Mouse (Mus musculus): Measurements from ENCODE around the gene Rexo5.

The Rexo5 gene

DNA sequence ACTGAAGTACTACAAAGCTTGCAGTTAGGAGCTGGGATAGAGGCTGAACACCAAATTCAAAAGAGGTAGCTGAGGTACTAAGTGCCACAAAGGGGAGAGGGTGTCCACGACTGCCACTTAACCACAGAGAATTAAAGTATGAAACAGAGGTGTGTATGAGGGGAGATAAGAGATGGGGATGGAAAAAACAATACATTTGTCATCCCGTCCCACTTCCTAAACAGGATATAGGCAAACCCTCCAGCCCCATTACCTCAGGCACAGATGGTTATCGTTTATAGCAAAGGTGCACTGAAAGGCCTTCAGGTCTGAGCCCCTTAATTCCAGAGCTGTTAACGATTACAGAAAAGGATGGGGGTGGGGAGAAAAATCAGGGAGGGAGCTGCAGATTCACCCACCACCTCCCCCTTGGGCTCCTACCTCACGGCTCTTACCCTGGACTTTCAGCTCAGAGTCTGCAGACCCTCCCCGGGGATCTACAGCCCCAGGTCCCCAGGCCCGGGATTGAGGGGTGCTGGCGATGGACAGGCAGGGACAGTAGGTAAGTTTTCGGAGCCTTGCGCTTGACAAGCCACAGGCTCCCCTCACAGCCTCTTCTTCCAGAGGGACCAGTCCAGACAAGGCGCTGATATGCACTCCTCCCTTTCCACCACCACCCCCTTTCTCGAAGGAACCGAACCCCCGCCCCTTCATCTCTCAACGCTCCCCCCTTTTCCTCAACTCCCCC, 101.2 kb downstream of the Rexo5 start:
- no peak for DNase-seq

- DNase-seq: peak; percentile 98 to 99
These were observed 102.1 kb downstream of the Rexo5 start, which contains the start of the genes Lyrm1 and Dcun1d3 for GRCm38 (mm10) chr7:119895639-119896512. Gene Lyrm1, plus strand, starts transcription at chr7:119895861. Gene Dcun1d3, minus strand, starts transcription at chr7:119896298.

- DNase-seq: no peak
These were observed 103.8 kb downstream of the Rexo5 start for GRCm38 (mm10) chr7:119897521-119898109.

DNA sequence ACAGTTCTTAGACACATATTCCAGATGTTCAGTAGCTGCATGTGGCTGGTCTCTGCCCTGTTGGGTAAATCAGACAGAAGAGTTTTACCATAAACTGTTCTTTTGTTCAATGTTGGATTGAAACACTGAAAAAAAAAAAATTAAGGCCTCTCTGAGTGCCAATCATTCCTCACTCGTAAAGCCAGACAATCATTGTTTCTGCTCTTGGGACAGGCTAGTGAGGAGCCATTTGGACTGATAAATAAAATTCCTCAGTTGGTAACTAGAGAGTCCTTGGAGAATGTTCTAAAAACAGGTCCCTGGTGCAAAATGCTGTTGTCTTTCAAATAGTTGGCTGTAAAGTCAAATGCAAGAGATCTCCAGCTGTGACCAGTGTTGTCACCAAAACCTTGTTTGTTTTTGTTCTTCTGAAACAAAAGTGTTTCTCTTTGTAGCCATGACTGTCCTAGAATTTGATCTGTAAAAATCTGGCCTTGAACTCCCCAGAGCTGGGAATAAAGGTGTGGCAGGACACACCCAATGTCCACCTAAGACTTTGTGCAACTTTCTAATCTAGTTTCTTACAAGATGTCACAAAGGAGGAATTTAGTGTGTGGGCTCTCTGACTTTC, 104.5 kb downstream of the Rexo5 start:
- no peak for DNase-seq
